Mouse (Mus musculus): ENCODE measurements around the gene Acp7.
"Not testable (repeated sequence)": the region's sequence is repeated elsewhere in the genome, so short reads cannot be mapped to it uniquely, and the experiment has no call there.

Gene Acp7

DNA sequence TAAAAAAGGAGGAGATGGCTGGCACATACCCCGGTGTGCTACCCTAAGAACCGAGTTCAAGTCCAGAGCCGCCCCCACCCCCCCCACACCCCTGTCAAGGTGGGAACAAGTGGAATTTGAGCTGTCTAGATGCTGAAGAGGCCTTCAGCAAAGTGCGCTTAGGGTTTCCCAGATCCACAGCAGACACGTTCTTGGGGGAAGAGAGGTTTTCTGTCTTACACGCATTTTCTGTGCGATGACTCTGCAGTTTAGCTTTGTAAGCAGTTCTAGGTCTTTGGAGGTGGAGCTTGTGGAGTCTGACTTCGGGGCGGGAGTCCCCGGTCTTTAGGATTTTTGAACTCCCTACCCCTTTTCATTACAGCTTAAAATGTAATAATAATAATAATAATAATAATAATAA is at the start of gene Acp7:
Gene Acp7 (minus strand): TSS at position 260 of the 400 bp plus-strand sequence.
- DNase-seq: no peak

DNA sequence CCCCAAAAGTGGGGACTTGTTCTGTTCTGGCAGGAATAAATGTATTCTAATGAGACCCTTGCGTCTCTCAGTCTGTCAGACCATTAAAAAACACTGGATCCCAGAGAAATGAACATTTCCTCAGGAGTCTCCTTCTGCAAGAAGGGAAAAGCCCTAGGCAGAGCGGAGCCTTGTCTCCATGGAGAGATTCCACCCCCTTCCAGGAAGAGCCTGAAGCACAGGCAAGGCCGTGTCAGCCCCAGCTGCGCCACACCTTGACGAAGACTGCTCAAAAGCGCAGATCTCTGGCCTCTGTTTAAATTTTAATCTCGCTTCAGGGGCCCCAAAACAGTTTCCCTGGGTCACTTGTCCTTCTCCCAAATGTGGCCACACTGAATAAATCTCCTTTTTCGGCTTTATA is 46.5 kb upstream of the Acp7 start:
- DNase-seq: no peak

DNA sequence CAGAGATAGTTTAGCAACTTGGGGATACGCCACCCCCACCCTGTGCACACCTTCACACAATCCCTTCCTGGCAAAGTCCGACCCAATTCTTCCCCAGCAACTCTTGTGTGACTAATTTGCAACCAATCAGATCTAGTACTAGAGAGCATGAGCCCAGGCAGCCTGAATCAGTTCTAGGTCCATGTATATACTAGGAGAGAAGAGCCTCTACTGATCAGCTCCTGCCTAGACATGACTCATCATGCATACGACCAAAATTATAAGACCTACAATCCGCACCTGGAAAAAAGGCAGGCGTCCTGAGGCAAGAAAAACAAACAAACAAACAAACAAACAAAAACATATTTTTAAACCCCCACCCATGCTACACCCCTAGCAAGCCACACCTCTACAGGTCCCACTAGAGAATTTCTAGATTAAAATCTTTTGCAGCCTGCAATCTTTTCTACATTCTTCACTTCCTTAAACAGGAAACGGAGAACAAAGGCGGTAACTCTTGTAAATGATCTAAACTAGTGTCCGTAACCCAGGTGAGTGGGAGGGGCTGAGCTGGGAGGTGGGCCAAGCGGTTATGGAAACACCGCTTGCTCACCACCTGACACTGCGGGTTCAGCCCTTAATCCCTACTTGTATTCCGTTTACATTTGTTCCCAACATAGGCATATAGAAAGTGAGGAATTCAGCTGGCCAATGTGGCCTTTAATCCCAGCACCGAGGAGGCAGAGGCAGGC is 45.8 kb upstream of the Acp7 start:
- DNase-seq: peak; percentile 43

DNA sequence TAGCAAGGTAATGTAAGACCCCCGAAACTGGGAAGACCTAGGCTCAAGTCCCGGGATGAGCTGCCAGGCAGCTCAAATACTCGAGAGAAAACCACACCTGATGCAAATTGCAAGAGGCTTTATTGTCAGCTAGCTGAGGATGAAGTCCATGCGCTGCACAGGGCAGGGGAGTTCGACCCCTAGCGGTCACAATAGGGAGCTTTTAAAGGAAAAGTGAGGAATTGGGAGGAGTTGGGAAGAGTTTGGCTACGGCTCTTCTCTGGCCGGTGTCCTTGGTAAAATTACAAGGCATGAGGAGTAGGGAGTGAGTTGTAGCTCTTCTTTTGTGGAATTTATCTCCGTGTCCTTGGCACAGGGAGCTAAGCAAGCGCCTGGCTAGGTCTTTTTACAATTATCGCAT is 44.6 kb upstream of the Acp7 start:
- no peak for DNase-seq

DNA sequence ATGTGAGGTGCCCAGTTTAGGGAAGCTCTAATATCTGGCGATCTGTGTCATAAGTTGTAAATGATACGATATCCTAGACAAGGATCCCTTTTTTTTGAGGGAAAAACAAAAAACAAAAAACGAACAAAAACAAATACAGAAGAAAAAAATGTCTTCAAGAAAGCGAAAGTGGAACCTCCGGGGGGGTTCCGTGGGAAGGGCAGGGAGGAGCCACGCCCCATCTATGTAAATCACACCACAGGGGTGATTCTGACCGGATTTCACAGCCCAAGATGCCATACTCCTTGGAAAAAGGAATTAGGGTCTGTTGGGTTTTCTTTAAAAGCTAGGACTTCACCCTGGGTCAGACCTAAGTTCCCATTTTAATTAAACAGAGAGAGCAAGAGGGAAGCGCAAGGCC is 43.9 kb upstream of the Acp7 start:
- DNase-seq: no peak

DNA sequence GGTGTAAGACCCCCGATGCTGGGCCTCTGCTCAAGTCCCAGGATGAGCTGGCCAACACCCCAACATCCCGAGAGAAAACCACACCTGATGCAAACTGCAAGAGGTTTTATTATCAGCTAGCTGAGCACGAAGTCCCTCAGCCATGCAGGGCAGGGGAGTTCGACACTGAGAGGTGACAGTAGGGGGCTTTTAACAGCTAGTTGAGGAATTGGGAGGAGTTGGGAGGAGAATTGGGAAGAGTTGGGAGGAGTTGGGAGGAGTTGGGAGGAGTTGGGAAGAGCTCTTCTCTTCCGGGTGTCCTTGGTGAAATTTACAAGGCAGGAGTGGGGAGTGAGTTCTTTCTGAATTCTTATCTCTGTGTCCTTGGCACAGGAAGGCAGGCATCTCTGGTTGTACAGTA is 41.7 kb upstream of the Acp7 start:
- DNase-seq: not testable (repeated sequence)

DNA sequence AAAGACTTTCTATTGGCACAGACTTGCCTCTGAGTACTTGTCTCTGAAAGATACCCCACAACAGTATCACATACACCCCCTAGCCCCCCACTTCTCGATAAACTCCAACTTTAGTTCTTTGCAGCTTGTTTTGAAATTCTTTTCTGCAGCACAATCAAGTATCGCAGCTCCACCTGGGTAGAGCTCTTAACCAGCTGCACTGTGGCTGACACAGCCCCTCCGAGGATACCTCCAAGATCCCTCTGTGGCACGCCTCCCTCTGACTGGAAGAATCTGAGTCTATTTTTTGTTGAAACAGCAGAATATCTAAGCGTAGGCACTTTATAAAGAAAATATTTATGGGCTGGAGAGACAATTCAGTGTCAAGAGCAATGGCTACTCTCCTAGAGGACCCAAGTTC is 41.1 kb upstream of the Acp7 start:
- DNase-seq: peak; percentile 53

DNA sequence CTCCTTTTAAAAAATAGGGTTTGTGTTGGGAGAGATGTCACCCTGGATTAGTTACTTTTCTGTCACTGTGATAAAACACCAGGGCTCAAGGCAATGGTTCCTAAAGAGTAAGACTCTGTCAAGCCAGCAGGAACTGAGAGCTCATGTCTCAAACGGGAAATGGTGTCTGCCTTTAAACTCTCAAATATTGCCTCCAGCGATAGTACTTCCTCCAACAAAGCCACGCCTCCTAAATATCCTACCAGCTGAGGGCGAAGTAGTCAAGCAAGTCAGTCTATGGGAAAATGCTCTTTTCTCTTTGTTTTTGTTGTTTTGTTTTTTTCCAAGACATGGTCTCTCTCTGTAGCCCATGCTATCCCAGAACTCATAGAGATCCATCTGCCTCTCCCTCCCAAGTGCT is 40.0 kb upstream of the Acp7 start:
- DNase-seq: peak; percentile 53

DNA sequence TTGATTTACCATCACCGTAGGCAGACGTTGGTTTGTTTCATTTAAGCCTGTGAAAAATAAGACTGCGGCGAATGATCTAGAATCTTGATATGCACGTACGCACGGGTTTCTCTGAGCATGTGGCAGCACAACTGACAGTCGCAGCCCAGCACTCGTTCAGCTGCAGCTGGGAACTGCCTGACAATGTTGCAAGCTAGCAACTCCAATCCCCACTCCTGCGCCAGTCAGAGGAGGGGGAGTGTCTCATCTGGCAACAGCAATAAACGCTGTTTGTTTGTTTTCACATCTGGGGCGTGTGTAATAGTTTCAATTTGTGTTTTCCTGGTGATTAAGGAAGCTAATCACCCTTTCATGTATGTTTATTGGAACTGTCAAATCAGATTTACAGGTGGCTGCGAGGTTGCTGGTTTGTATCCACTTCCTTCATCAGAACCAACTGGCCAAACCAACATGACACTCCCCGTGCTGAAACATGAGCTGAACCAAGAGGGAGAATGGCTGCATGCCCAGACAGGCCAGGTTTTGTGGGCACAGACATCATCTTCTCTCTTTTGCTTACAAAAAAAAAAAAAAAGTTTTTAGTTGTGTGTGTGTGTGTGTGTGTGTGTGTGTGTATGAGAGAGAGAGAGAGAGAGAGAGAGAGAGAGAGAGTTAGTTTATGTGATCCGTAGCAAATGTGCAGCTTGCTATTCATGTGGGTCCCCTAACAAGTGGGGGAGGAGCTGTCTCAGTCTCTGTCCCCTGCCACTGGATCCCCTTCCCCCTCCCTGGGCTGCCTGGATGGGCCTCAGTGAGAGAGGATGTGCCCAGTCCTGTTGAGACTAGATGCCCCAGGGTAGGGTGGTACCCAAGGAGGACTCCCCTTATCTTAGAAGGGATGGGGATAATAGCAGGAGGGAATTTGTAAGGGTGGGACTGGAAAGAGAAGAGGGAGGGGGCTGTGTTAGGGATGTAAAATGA is 34.8 kb upstream of the Acp7 start:
- DNase-seq: peak; percentile 63

DNA sequence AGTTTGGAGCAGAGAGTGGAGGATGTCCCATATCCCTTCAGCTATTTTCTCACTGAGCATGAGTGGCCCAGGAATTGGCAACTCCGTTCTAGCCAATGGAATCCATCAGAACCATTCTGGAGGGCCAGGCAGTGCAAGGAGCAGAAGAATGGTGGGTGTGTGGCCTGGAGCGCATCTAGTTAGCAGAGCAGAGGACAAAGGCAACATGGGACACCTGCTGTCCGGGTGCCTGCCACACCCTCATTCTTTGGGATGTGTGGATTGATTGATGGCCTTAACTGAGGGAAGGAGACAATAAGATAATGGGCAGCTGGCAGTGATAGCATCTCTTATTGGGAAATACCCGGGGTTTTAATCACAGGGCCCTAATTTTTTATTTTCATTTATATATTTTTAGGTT is 25.3 kb upstream of the Acp7 start:
- DNase-seq: no peak

DNA sequence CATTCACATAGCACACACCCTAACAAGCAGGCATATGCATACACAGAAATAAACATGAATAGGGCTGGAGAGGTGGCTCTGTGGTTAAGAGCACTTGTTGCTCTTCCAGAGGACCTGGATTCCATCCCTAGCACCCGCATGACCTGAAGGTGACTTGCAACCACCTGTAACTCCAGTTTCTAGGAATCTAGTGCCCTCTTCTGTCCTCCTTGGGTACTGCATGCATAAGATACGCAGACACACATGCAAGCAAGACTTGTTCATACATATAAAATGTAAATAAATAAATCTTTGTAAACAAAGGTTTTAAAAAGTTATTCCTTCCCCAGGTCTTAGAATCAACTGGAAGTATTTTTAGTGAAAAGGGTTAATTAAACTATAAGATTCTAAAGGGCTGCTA is 20.0 kb upstream of the Acp7 start:
- peak; percentile 44 for DNase-seq

DNA sequence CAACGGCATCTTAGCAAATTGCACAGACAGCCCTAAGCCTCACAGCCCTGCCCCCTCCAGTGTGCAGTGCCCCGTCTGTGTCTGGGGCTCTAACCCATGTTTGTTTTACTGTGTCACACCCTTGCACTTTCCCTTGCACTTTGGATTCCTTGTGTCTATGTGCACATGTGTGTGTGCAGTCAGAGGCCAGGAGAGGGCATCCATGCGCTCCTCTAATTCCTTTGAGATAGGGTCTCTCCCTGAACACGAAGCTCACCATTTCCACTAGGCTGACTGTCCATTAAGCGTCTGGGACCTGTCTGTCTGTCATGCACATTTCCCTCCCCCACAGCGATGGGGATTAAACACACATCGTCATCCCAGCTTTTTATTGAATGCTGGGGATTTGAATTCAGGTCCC is 15.9 kb upstream of the Acp7 start:
- peak; percentile 51 for DNase-seq

DNA sequence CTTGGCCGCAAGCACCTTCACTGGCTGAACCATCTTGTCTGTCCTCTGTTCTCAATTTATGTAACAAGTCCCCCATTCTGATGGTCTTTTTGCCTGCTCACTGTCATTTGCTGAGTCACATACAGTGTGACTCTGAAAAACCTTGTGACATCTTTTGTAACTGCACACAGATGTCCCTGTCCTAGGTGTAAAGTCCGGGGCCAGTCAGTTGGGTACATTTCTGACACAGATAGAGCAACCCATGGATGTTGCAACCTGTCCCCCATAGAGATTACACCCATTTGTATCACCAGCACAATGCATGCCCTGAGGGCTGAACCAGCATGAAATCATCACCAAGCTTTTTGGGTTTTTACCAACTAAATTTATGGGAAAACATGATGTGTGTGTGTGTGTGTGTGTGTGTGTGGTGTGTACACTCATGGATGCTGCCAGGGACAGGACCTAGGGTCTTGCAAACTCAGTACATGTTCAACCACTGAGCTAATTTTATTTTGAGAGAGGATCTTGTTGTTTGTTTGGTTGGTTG is 14.9 kb upstream of the Acp7 start:
- no peak for DNase-seq

DNA sequence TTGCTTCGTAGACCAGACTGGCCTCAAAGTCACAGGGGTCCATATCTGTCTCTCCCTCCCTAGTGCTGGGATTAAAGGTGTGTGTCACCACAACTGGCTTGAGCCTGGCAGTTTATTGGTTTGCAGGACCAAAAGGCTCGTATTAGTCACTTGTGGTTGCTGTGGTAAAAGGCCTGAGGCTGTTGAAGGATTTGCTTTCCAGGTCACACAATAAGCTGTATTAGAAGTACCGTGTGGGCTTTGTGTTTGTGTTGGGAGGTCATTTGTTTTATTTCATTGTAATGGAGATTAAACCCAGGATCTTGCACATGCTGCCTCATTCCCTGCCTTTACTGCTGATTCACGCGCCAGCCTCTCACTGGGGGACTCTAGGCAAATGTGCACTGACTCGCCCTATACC is 14.2 kb upstream of the Acp7 start:
- no peak for DNase-seq

DNA sequence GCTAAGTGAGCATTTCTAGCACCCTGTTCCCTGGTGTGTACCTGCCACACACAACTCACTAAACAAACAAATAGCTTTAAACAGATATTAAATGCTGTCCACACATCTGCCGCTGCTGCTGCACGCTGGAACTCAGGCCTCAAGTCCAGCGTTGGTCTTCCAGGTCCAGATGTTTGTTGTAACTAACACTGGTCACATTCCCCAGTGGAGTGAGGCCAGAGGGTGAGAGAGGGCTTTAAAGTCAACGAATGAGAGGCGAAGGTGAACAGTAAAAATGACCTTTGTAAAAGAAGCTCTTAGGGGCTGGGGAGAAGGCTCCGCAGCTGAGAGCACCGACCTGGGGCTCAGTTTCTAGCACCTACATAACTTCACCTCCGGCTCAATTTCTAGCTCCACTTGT is 10.4 kb upstream of the Acp7 start:
- DNase-seq: no peak

DNA sequence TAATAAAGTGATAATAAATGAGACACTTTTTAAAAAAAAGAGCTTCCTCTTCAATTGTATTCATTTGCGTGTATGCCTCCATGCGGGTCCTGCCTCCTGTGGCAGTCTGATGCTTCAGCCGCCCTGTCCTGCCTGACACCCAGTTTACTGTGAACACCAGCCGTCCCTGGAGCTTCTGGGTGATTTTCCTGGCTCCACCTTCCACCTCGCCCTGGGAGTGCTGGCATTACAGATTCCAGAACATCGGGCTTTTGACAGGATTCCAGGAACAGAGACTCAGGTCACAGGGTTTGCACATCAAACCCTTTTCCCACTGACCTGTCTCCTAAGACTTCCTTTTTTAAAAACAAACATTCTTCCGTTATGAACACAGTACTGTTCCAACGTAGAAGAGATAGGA is 6.4 kb upstream of the Acp7 start:
- no peak for DNase-seq

DNA sequence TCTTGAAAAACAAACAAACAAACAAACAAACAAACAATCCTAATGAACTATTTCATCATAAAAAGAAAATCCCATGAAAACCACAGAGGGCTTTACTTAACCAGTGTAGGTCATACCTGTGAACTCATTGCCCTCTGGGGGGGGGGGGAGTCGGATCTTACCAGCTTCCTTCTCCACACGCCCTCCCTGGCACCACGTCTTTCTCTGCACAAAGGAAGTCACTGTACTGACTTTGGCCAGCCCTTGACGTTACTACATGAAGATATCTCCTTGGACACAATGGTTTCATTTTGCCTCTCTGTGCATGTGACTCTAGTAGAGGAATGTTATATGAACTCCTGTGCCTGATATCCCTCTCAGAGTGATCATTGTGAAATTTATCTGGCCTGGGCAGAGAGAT is 3.0 kb upstream of the Acp7 start:
- DNase-seq: no peak

DNA sequence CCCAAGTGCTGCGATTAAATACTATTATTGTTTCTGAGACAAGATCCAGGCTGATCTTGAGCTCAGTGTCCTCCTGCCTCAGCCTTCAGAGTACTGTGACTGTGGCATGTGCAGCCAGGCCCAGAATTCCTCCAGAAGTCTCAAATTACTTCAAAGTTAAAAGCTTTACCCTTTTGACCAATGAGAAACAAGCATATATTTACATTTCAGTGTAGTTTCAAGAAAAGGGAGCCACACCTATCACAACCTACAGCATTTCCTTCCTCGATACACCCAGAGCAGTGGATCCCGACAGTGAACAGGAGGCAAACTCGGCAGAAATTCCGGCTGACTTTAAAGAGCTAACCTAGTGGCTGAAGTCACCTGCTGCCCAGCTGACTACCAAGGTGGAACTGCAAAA is 6.3 kb downstream of the Acp7 start:
- DNase-seq: no peak

DNA sequence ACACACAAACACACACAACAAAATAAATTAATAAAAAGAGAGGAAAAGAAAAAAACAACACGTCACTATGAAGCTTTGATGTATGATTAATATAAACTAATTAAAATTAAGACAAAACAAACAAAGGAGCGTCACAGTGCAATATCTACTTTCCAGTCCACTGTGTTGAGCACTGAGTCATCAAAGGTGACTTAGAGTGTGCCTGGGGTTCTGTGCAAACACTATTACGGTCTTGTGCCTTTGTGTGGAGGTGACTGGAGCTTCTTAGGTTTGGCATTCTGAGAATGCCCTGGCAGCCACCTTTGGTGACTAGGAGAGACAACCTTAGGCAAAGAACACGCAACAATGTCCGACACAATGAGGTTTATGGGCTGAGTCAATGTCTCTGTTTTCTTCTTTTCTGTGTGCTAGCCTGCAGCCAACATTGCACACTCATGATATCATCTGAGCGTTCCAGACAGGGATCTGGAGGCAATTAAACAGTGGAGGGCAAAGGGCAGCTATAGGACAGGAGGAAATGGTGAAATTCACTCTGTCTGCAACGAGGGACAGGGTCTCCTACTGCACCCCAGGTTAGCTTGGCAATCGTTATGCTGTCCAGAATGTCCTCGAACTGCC is 11.9 kb downstream of the Acp7 start:
- no peak for DNase-seq

DNA sequence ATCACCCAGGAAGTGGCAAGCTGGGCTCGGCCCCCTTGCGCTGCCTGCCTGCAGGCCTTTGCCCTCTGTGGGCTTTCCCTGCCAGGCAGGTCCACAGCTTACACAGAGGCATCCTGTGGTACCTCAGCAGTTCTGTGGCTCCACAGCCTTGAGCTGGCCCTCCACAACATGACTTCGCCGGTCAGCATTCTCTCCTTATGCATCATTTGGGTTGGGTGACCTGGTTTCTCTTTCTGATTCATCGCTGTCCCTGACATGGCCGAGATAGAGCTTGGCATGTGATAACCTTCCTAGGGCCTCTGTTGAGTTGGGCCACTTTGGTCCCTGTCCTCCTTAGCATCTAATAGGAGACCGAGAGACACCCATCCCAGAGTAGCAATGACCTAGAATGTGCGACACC is 25.2 kb downstream of the Acp7 start:
- DNase-seq: no peak

DNA sequence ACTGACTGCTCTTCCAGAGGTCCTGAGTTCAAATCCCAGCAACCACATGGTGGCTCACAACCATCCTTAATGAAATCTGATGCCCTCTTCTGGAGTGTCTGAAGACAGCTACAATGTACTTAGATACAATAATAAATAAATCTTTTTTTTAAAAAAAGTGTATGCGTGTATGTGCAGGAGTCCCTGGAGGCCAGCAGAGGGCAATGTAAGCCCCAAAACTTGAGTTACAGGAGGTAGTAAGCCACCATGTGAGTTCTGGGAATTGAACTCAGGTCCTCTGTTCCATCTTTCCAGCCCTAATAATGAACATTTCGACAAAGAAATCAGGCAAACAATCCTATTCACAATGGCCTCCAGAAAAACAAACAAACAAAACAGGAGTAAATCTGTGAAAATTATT is 27.3 kb downstream of the Acp7 start:
- DNase-seq: not testable (repeated sequence)

DNA sequence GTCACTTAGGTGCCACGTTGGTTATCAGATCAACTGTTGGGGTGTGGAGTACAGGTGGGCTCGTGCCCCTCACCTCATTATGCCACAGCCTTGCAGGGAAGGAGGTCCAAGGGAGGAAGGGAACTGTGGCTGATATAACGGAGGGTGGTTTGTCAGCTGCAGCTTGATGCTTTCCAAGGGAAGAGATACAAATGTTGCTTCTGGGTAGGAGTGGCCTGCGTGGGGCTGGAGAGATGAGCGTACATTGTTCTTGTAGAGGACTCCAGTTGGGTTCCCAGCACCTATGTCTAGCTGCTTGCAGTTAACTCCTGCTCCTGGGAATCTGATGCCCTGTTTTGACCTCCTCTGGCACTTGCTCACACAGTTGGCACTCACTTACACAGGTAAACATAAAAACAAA is 28.0 kb downstream of the Acp7 start:
- no peak for DNase-seq

DNA sequence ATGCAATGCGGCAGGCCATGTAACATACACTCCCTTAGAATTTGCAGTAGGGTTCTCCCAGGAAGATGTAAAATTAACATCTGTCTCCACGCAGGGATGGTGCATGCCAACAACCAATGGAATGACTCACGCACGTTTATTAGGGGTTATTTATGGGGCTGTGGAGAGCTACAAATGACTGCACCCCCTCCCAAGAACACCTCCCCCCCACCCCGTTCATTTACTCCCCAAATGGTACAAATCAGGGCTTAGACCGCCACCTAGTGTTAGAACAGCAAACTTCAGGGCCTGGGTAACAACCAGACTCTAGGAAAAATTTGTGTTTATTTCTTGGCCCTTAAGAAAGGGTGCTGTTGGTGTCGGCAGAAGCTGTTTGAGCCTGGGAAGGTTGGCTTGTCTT is 29.5 kb downstream of the Acp7 start:
- peak; percentile 75 for DNase-seq

DNA sequence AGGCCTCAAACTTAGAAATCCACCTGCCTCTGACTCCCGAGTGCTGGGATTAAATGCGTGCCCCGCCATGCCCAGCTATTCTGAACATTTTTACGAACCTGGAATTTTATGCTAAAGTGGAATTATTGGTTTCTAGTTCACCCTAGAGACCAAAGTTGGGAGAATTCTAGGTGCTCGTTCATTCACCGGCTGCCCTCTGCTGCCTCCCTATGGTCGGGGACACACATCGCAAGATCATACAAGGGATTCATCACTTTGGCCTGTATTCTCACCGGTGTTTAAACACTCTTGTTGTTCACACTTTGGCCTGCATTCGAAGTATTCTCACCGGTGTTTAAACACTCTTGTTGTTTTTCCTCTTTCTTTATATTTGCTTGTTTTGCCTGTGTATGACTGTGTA is 30.1 kb downstream of the Acp7 start:
- DNase-seq: peak; percentile 89

All from thymus, postnatal 4 days (tissue).